Mouse (Mus musculus) midbrain, postnatal 0 days (tissue): Measurements from ENCODE around the gene Tspoap1. TPM values are rescaled to one million over a fixed set of nuclear protein-coding genes. Genes with fewer than 3 reads are reported as not detected.
A peak's percentile ranks its signal among the peaks of the same experiment; 100 is the strongest.

Experiments
- ATAC-seq: fragments of 200-750 bp; cut with Nextera tagmentation; 2 replicates; pipeline ENCODE4 v1.8.0; 2017; ENCODE audit warnings: moderate number of reproducible peaks, mild to moderate bottlenecking, moderate TSS enrichment, moderate library complexity; ENCODE audit not compliant: low FRiP score
- DNase-seq: peaks from one replicate; pipeline ENCODE4 v3.0.0-alpha.2; 2015; ENCODE audit warnings: low spot score
- H3K27ac ChIP-seq: fragments of 300-500 bp; sonication (generic); 2 replicates; pipeline ENCODE4 v1.5.1; 2014; ENCODE audit warnings: low read depth, mild to moderate bottlenecking, low read length, mixed read lengths
- H3K27me3 ChIP-seq: fragments of 300-500 bp; sonication (generic); 2 replicates; pipeline ENCODE4 v1.6.1; 2014; ENCODE audit warnings: low read length, control low read depth, mixed read lengths; ENCODE audit not compliant: insufficient read depth
- H3K36me3 ChIP-seq: fragments of 300-500 bp; sonication (generic); 2 replicates; pipeline ENCODE4 v1.6.1; 2014; ENCODE audit warnings: low read length, control low read depth, mixed read lengths; ENCODE audit not compliant: insufficient read depth
- H3K4me1 ChIP-seq: fragments of 300-500 bp; sonication (generic); 2 replicates; pipeline ENCODE4 v1.6.1; 2014; ENCODE audit warnings: mild to moderate bottlenecking, control low read depth, antibody characterized with exemption, low read length, mixed read lengths; ENCODE audit not compliant: insufficient read depth
- H3K4me2 ChIP-seq: fragments of 300-500 bp; sonication (generic); 2 replicates; pipeline ENCODE4 v1.6.1; 2014; ENCODE audit warnings: low read depth, mild to moderate bottlenecking, low read length, mixed read lengths; ENCODE audit not compliant: poor library complexity, severe bottlenecking
- H3K4me3 ChIP-seq: fragments of 300-500 bp; sonication (generic); 2 replicates; pipeline ENCODE4 v1.5.1; 2014; ENCODE audit warnings: low read depth, mild to moderate bottlenecking, low read length, moderate library complexity
- H3K9ac ChIP-seq: fragments of 300-500 bp; sonication (generic); replicated peaks from 2 replicates; pipeline ENCODE4 v1.6.1; 2014; ENCODE audit warnings: mild to moderate bottlenecking, low read length, moderate library complexity, mixed read lengths; ENCODE audit not compliant: poor library complexity, severe bottlenecking
- H3K9me3 ChIP-seq: fragments of 300-500 bp; sonication (generic); 2 replicates; pipeline ENCODE4 v1.6.1; 2016; ENCODE audit warnings: low read length, control low read depth
- CTCF ChIP-seq: IDR thresholded peaks from 2 replicates; pipeline ENCODE4 v1.5.1; 2016; ENCODE audit warnings: antibody characterized with exemption, mild to moderate bottlenecking
- WGBS: fragments of 180-500 bp; shearing (Covaris S2); extraction: QIAGEN DNeasy Blood & Tissue Kit; methylation state at CpG from one replicate; pipeline ENCODE4 v1.1.7; 2014; 5-methylcytosine and 5-hydroxymethylcytosine counted together
- microRNA counts: library from miRNA; unstranded; fragments of <30 nt; microRNA quantifications from one replicate; lab custom pipeline; 2015
- microRNA-seq: library from miRNA; unstranded; fragments of <30 nt; microRNA quantifications from one replicate; pipeline ENCODE4, GENCODE M21; 2016; ENCODE audit warnings: borderline number of aligned reads
- polyA plus RNA-seq: library from polyadenylated mRNA; unstranded; fragments of >200 nt; fragmentation: Nextera tagmentation; extraction: Ambion mirVana; gene quantifications from 2 replicates; pipeline ENCODE4 v1.2.1, GENCODE M21; 2015
- total RNA-seq: library from RNA; depleted of rRNA; stranded (reverse); fragments of >200 nt; gene quantifications from 2 replicates; pipeline ENCODE4 v1.2.3, GENCODE M21; 2014; rRNA removed

The Tspoap1 gene
- total and polyA plus RNA-seq, 2 experiments from 2014 or later: 57.8 to 206 TPM

GRCm38 (mm10) chr11:87814831-87815230, 54.5 kb downstream of the Tspoap1 start:
- Histone ChIP-seq H3K27ac (no peak overlapping the region), H3K9me3 (no peaks in the 10 kb centered on the region), H3K36me3 (no peaks in the 10 kb centered on the region), H3K9ac (no peak overlapping the region), H3K27me3 (no peaks in the 10 kb centered on the region), H3K4me2 (no peak overlapping the region), H3K4me3 (no peak overlapping the region), H3K4me1 (peaks cover 9% of the 10 kb centered on the region)
- DNase-seq: peak; percentile 12
- no peak for ATAC-seq
- 51% methylated on average over 8 of the region's 8 CpGs for WGBS
- no peak for TF ChIP-seq CTCF

DNA sequence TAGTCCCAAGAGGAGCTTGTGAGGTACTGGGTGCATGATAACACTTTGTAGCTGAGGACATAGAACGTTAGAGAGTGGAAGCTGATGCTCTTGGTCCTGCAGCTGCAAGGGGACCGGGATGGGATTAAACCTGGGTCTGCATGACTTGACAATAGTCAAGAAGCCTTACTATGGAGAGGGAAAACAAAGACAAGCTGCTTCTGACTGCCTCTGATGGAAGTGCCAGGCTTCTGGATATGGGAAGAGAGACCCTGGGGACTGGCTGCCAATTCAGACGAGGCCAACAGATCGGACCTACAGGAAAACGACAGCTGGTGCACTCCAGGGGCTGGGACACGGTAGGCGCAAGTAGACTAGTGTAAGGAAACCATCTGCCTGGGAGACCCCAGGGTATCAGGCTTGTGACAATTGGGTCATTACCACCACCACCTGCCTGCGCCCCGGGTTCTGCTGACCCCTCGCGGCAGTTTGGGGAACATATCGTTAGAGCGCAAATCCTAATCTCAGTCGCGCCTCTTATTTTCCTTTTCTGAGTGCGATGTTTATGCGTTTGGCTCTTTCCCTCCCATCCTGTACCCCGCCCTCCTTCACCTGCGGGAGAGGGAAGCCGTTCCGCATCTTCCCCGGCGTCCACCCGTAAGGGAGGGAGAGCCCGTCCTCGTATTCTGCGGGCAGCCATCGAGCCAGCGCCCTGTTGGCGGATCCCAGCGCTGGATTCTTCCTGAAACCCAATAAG, 56.5 kb downstream of the Tspoap1 start:
- H3K9ac ChIP-seq: peak overlapping the region; percentile 55
- peaks cover 4% of the 10 kb centered on the region for H3K4me1 ChIP-seq
- peak; percentile 88 for DNase-seq
- H3K4me3 ChIP-seq: peak overlapping the region; percentile 36
- under 1% methylated on average over 31 of the region's 31 CpGs for WGBS
- peak; percentile 86 for TF ChIP-seq CTCF
- H3K4me2 ChIP-seq: peak overlapping the region; percentile 62
- H3K36me3 ChIP-seq: no peaks in the 10 kb centered on the region
- peak overlapping the region; percentile 47 for H3K27ac ChIP-seq
- ATAC-seq: peak; percentile 88
- no peaks in the 10 kb centered on the region for H3K9me3 ChIP-seq
- H3K27me3 ChIP-seq: no peaks in the 10 kb centered on the region

- ATAC-seq (peak; percentile 5), DNase-seq (no peak)
- 33% methylated on average over 4 of the region's 4 CpGs for WGBS
- Histone ChIP-seq H3K4me2 (peak overlapping the region; percentile 62), H3K27me3 (no peaks in the 10 kb centered on the region), H3K4me1 (peaks cover 4% of the 10 kb centered on the region), H3K27ac (peak overlapping the region; percentile 47; the same call in 1 of the 2 replicates), H3K4me3 (peak overlapping the region; percentile 36), H3K9me3 (no peaks in the 10 kb centered on the region), H3K9ac (peak overlapping the region; percentile 55), H3K36me3 (no peaks in the 10 kb centered on the region)
- no peak for TF ChIP-seq CTCF
These were observed 57.1 kb downstream of the Tspoap1 start for GRCm38 (mm10) chr11:87817443-87817773.

DNA sequence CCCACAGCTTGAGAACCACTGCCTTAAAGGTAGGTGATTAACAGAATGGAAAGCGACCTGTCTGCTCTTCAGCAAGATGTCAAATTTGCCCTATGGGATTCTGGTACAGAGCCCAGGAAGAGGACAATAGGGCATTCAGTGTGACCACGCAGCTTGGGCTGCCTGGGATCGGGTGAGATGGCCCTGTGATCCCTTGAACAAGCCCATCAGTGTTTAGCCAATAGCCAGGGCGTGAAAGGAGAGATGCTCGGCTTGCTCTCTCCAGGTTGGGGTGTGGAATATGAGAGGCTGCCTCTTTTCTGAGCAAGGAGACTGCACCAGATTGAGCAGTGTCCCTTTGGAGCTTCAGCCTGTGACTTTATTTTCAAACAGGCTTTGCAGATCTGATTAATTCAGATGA, 61.2 kb downstream of the Tspoap1 start:
- no peak overlapping the region for H3K4me2 ChIP-seq
- no peak overlapping the region for H3K27ac ChIP-seq
- no peak overlapping the region for H3K4me3 ChIP-seq
- H3K9me3 ChIP-seq: no peaks in the 10 kb centered on the region
- no peak overlapping the region for H3K9ac ChIP-seq
- 49% methylated on average over 5 of the region's 5 CpGs for WGBS
- ATAC-seq (no peak), DNase-seq (no peak)
- no peak for TF ChIP-seq CTCF
- no peaks in the 10 kb centered on the region for H3K27me3 ChIP-seq
- no peaks in the 10 kb centered on the region for H3K36me3 ChIP-seq
- H3K4me1 ChIP-seq: peaks cover 4% of the 10 kb centered on the region; the same call in 1 of the 2 replicates

DNA sequence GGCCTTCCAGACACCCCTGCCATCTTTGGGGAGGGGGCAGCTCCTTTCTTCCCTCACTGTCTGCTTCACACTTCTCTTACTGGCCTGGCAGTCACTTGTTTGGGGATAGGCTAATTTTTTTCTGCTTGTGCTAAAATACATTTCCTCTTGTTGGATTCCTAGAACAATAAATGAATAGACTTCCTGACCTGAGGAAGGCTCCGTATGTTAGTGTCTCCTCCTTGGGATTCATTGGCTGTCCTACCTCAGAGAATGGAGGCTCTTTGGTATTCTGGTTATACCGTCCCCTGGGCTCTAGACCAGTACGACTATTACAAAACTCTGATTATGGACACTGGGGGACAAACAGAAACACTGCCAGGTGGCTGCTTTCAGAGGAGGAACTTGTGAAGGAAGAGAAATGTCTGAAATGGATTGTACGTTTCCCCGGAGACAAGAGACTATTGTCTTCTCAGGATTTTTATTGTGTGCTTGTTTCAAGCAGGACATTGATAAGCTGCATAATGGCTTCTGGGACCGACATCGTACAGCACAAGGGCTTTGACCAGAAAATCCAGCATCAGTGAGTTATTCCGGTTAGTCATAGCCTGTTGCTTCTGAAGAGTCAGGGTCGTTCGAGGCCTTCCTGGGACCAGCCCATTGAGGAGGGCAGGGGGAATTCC, 68.0 kb downstream of the Tspoap1 start, which contains the start of gene Lpo:
TSS of gene Lpo (minus strand) at position 51 of the 662 bp plus-strand sequence.
- ATAC-seq: no peak; the same call in 1 of the 2 replicates
- no peak for TF ChIP-seq CTCF
- Histone ChIP-seq H3K4me1 (no peaks in the 10 kb centered on the region), H3K27me3 (no peaks in the 10 kb centered on the region), H3K9me3 (no peaks in the 10 kb centered on the region), H3K36me3 (no peaks in the 10 kb centered on the region), H3K27ac (0 out of 2 replicates have a peak within 1 kb of the TSS, but pooled peaks have one; percentile 26), H3K4me3 (no peak within 1 kb of the TSS), H3K9ac (no peak within 1 kb of the TSS), H3K4me2 (no peak within 1 kb of the TSS)
- DNase-seq: peak; percentile 47
- 21% methylated on average over 10 of the region's 10 CpGs for WGBS

MicroRNA genes within 50 kb of the gene (microRNA counts, 519-probe panel; counts per million panel counts)
- microRNA mmu-miR-142-3p (lab: Ali Mortazavi, UCI) (528 counts per million, percentile 58 among the panel's probes with 10 or more counts), microRNA mmu-miR-142-5p (lab: Ali Mortazavi, UCI) (1,946 counts per million, percentile 64 among the panel's probes with 10 or more counts)

Small RNAs within 50 kb of the gene (microRNA-seq; reads per million reads assigned to microRNA genes)
- not detected for gene Mir142
- not detected for gene Mir142b

Other genes starting within 250 kb of the Tspoap1 start
- not detected in 2 replicates for gene Gm11492, start 193.9 kb upstream of the Tspoap1 start, total RNA-seq
- not detected in 2 replicates for gene Gm11492, start 193.9 kb upstream of the Tspoap1 start, polyA plus RNA-seq
- 19.4 and 26.6 TPM in 2 replicates for gene Sept4, start 191.6 kb upstream of the Tspoap1 start, total RNA-seq
- gene Sept4, start 191.6 kb upstream of the Tspoap1 start, polyA plus RNA-seq: 39.1 and 40.5 TPM in 2 replicates
- 98.9 and 116 TPM in 2 replicates for gene Mtmr4, start 168.4 kb upstream of the Tspoap1 start, total RNA-seq
- 33.2 and 34.1 TPM in 2 replicates for gene Mtmr4, start 168.4 kb upstream of the Tspoap1 start, polyA plus RNA-seq
- 0.11 and 0.52 TPM in 2 replicates for gene Hsf5, start 143.4 kb upstream of the Tspoap1 start, total RNA-seq
- 0.10 and 0.25 TPM in 2 replicates for gene Hsf5, start 143.4 kb upstream of the Tspoap1 start, polyA plus RNA-seq
- gene Rnf43, start 97.8 kb upstream of the Tspoap1 start, total RNA-seq: 2.8 and 5.0 TPM in 2 replicates
- gene Rnf43, start 97.8 kb upstream of the Tspoap1 start, polyA plus RNA-seq: 0.56 and 0.93 TPM in 2 replicates
- 47.8 and 55.4 TPM in 2 replicates for gene Supt4a, start 23.0 kb upstream of the Tspoap1 start, total RNA-seq
- 122 and 128 TPM in 2 replicates for gene Supt4a, start 23.0 kb upstream of the Tspoap1 start, polyA plus RNA-seq
- gene Mpo, start 33.0 kb downstream of the Tspoap1 start, total RNA-seq: 0.19 TPM in 1 of 2 replicates, not detected in the other
- 0.20 TPM in 1 of 2 replicates, not detected in the other for gene Mpo, start 33.0 kb downstream of the Tspoap1 start, polyA plus RNA-seq
- 1.5 and 2.5 TPM in 2 replicates for gene Lpo, start 67.7 kb downstream of the Tspoap1 start, total RNA-seq
- gene Lpo, start 67.7 kb downstream of the Tspoap1 start, polyA plus RNA-seq: 3.8 and 4.0 TPM in 2 replicates
- 9.1 and 16.0 TPM in 2 replicates for gene Mks1, start 92.7 kb downstream of the Tspoap1 start, total RNA-seq
- gene Mks1, start 92.7 kb downstream of the Tspoap1 start, polyA plus RNA-seq: 8.5 and 10.5 TPM in 2 replicates
- 0.94 and 1.4 TPM in 2 replicates for gene Epx, start 115.0 kb downstream of the Tspoap1 start, total RNA-seq
- 1.2 and 1.7 TPM in 2 replicates for gene Epx, start 115.0 kb downstream of the Tspoap1 start, polyA plus RNA-seq
- gene Olfr462, start 131.7 kb downstream of the Tspoap1 start, total RNA-seq: not detected in 2 replicates
- not detected in 2 replicates for gene Olfr462, start 131.7 kb downstream of the Tspoap1 start, polyA plus RNA-seq
- not detected in 2 replicates for gene Olfr463, start 136.8 kb downstream of the Tspoap1 start, total RNA-seq
- 0.09 TPM in 1 of 2 replicates, not detected in the other for gene Olfr463, start 136.8 kb downstream of the Tspoap1 start, polyA plus RNA-seq
- gene Olfr464, start 160.4 kb downstream of the Tspoap1 start, total RNA-seq: 0.22 and 0.24 TPM in 2 replicates
- gene Olfr464, start 160.4 kb downstream of the Tspoap1 start, polyA plus RNA-seq: not detected in 2 replicates
- 72.1 and 89.8 TPM in 2 replicates for gene Dynll2, start 227.0 kb downstream of the Tspoap1 start, total RNA-seq
- gene Dynll2, start 227.0 kb downstream of the Tspoap1 start, polyA plus RNA-seq: 54.5 and 56.8 TPM in 2 replicates